Mouse (Mus musculus): ENCODE measurements around the gene Arhgap10. TPM values are rescaled to one million over a fixed set of nuclear protein-coding genes. Genes with fewer than 3 reads are reported as not detected.

The Arhgap10 gene
- polyA plus RNA-seq, 1 experiment = 17.6 TPM

- H3ac ChIP-seq (ENCODE audit: control insufficient read depth, insufficient read length, low read depth) = no peak overlapping the region
- H3K27me3 ChIP-seq (ENCODE audit: control insufficient read depth, insufficient read depth, insufficient read length) = no peaks in the 10 kb centered on the region
- peaks cover 37% of the 10 kb centered on the region for H3K36me3 ChIP-seq (ENCODE audit: control insufficient read depth, insufficient read depth)
- no peaks in the 10 kb centered on the region for H3K79me3 ChIP-seq (ENCODE audit: low read depth)
- no peaks in the 10 kb centered on the region for H3K79me2 ChIP-seq (ENCODE audit: control insufficient read depth, insufficient read depth)
- H3K4me3 ChIP-seq (ENCODE audit: insufficient read depth, poor library complexity, severe bottlenecking) = no peak overlapping the region
- no peak for TF ChIP-seq MYOD1 (IDR thresholded peaks at IDR 0.05; ENCODE audit: control insufficient read depth, insufficient read length, low read depth)
- TF ChIP-seq MAX (IDR thresholded peaks at IDR 0.05) = no peak
- TF ChIP-seq CEBPB (IDR thresholded peaks at IDR 0.05; ENCODE audit: low read depth) = no peak
- no peak for TF ChIP-seq USF1 (IDR thresholded peaks at IDR 0.05; ENCODE audit: low read depth)
- no peak for TF ChIP-seq FOSL1 (IDR thresholded peaks at IDR 0.05; ENCODE audit: insufficient read depth, low read length, poor library complexity, severe bottlenecking)
Observed at GRCm38 (mm10) chr8:77257085-77257451, 260.7 kb downstream of the Arhgap10 start.

GRCm38 (mm10) chr8:77256450-77257084 lies 261.2 kb downstream of the Arhgap10 start:
- H3K36me3 ChIP-seq (ENCODE audit: control insufficient read depth, insufficient read depth) = peaks cover 41% of the 10 kb centered on the region
- no peak for TF ChIP-seq MYOD1 (IDR thresholded peaks at IDR 0.05; ENCODE audit: control insufficient read depth, insufficient read length, low read depth)
- TF ChIP-seq CTCF (IDR thresholded peaks at IDR 0.05; ENCODE audit: control insufficient read depth, insufficient read depth, insufficient read length) = no peak
- TF ChIP-seq MYOG (IDR thresholded peaks at IDR 0.05; ENCODE audit: control insufficient read depth, extremely low read depth, insufficient read length) = no peak
- TF ChIP-seq MAX (IDR thresholded peaks at IDR 0.05) = no peak
- no peak for TF ChIP-seq USF1 (IDR thresholded peaks at IDR 0.05; ENCODE audit: low read depth)
- no peak for TF ChIP-seq CEBPB (IDR thresholded peaks at IDR 0.05; ENCODE audit: low read depth)
- TF ChIP-seq FOSL1 (IDR thresholded peaks at IDR 0.05; ENCODE audit: insufficient read depth, low read length, poor library complexity, severe bottlenecking) = no peak

DNA sequence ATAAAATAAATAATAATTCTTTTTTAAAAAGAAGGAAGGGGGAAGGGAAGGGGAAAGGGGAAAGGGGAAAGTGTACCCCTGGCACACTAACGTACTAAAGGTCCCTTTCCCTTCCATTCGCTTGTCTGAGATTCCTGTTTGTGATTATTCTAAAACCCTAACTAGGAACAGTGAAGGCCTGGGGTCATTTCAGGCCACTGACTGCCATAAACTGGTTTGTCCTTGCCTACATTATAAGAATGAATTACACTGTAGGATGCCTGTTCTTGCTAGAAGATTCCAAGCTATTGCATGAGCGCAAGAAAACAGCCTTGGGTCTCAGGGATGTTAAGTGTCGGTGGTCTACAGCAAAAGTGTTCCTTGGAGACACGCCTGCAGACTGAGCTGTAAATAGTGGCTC lies 263.3 kb downstream of the Arhgap10 start:
- TF ChIP-seq FOSL1 (IDR thresholded peaks at IDR 0.05; ENCODE audit: insufficient read depth, low read length, poor library complexity, severe bottlenecking) (no peak), MYOG (IDR thresholded peaks at IDR 0.05; ENCODE audit: control insufficient read depth, extremely low read depth, insufficient read length) (no peak), USF1 (IDR thresholded peaks at IDR 0.05; ENCODE audit: low read depth) (no peak), MAX (IDR thresholded peaks at IDR 0.05) (no peak), MYOD1 (IDR thresholded peaks at IDR 0.05; ENCODE audit: control insufficient read depth, insufficient read length, low read depth) (no peak), CEBPB (IDR thresholded peaks at IDR 0.05; ENCODE audit: low read depth) (no peak), CTCF (IDR thresholded peaks at IDR 0.05; ENCODE audit: control insufficient read depth, insufficient read depth, insufficient read length) (no peak)
- no peaks in the 10 kb centered on the region for H3K79me3 ChIP-seq (ENCODE audit: low read depth)
- no peaks in the 10 kb centered on the region for H3K79me2 ChIP-seq (ENCODE audit: control insufficient read depth, insufficient read depth)
- no peak overlapping the region for H3K4me3 ChIP-seq (ENCODE audit: insufficient read depth, poor library complexity, severe bottlenecking)
- H3K36me3 ChIP-seq (ENCODE audit: control insufficient read depth, insufficient read depth) = peaks cover 43% of the 10 kb centered on the region
- H3ac ChIP-seq (ENCODE audit: control insufficient read depth, insufficient read length, low read depth) = no peak overlapping the region
- no peaks in the 10 kb centered on the region for H3K27me3 ChIP-seq (ENCODE audit: control insufficient read depth, insufficient read depth, insufficient read length)

More at GRCm38 (mm10) chr8:77256450-77257084, 261.2 kb downstream of the Arhgap10 start:
- Histone ChIP-seq H3K27me3 (ENCODE audit: control insufficient read depth, insufficient read depth, insufficient read length) (no peaks in the 10 kb centered on the region), H3K4me3 (ENCODE audit: insufficient read depth, poor library complexity, severe bottlenecking) (no peak overlapping the region), H3K79me3 (ENCODE audit: low read depth) (no peaks in the 10 kb centered on the region), H3ac (ENCODE audit: control insufficient read depth, insufficient read length, low read depth) (no peak overlapping the region), H3K79me2 (ENCODE audit: control insufficient read depth, insufficient read depth) (no peaks in the 10 kb centered on the region)

DNA sequence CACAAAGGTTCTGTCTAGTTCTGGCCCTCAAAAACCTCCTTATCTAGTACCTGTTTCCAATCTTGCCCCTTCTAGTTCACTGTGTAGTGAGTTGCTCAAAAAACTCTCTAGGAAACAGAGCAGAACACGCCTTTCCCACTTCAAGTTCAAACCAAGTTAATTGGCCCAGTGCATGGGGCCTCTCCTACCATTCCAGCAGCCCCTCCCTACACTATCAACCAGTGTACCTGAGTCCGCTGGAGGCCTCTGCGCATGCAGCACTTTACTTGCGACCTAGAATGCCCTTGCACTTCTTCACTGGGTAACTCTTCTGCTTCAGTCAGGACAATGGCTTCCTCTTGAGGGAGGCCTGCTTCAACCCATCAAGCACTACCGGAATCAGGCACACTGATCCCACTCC lies 266.6 kb downstream of the Arhgap10 start:
- no peak overlapping the region for H3ac ChIP-seq (ENCODE audit: control insufficient read depth, insufficient read length, low read depth)
- peaks cover 26% of the 10 kb centered on the region for H3K36me3 ChIP-seq (ENCODE audit: control insufficient read depth, insufficient read depth)
- TF ChIP-seq CEBPB (IDR thresholded peaks at IDR 0.05; ENCODE audit: low read depth) = no peak
- TF ChIP-seq CTCF (IDR thresholded peaks at IDR 0.05; ENCODE audit: control insufficient read depth, insufficient read depth, insufficient read length) = no peak
- TF ChIP-seq MAX (IDR thresholded peaks at IDR 0.05) = no peak
- TF ChIP-seq FOSL1 (IDR thresholded peaks at IDR 0.05; ENCODE audit: insufficient read depth, low read length, poor library complexity, severe bottlenecking) = no peak
- no peak for TF ChIP-seq MYOG (IDR thresholded peaks at IDR 0.05; ENCODE audit: control insufficient read depth, extremely low read depth, insufficient read length)
- TF ChIP-seq USF1 (IDR thresholded peaks at IDR 0.05; ENCODE audit: low read depth) = no peak
- no peaks in the 10 kb centered on the region for H3K79me3 ChIP-seq (ENCODE audit: low read depth)
- no peaks in the 10 kb centered on the region for H3K79me2 ChIP-seq (ENCODE audit: control insufficient read depth, insufficient read depth)
- no peak overlapping the region for H3K4me3 ChIP-seq (ENCODE audit: insufficient read depth, poor library complexity, severe bottlenecking)
- H3K27me3 ChIP-seq (ENCODE audit: control insufficient read depth, insufficient read depth, insufficient read length) = no peaks in the 10 kb centered on the region

- TF ChIP-seq MYOG (IDR thresholded peaks at IDR 0.05; ENCODE audit: control insufficient read depth, extremely low read depth, insufficient read length) (no peak), CTCF (IDR thresholded peaks at IDR 0.05; ENCODE audit: control insufficient read depth, insufficient read depth, insufficient read length) (no peak), USF1 (IDR thresholded peaks at IDR 0.05; ENCODE audit: low read depth) (no peak), MYOD1 (IDR thresholded peaks at IDR 0.05; ENCODE audit: control insufficient read depth, insufficient read length, low read depth) (no peak)
- Histone ChIP-seq H3ac (ENCODE audit: control insufficient read depth, insufficient read length, low read depth) (no peak overlapping the region), H3K27me3 (ENCODE audit: control insufficient read depth, insufficient read depth, insufficient read length) (no peaks in the 10 kb centered on the region), H3K36me3 (ENCODE audit: control insufficient read depth, insufficient read depth) (peaks cover 26% of the 10 kb centered on the region), H3K79me2 (ENCODE audit: control insufficient read depth, insufficient read depth) (no peaks in the 10 kb centered on the region), H3K79me3 (ENCODE audit: low read depth) (no peaks in the 10 kb centered on the region), H3K4me3 (ENCODE audit: insufficient read depth, poor library complexity, severe bottlenecking) (no peak overlapping the region)
Observed at GRCm38 (mm10) chr8:77250094-77250493, 267.7 kb downstream of the Arhgap10 start.

GRCm38 (mm10) chr8:77241381-77241780 lies 276.4 kb downstream of the Arhgap10 start:
- H3K27me3 ChIP-seq (ENCODE audit: control insufficient read depth, insufficient read depth, insufficient read length) = no peaks in the 10 kb centered on the region
- no peaks in the 10 kb centered on the region for H3K79me3 ChIP-seq (ENCODE audit: low read depth)
- H3ac ChIP-seq (ENCODE audit: control insufficient read depth, insufficient read length, low read depth) = no peak overlapping the region
- TF ChIP-seq FOSL1 (IDR thresholded peaks at IDR 0.05; ENCODE audit: insufficient read depth, low read length, poor library complexity, severe bottlenecking) (no peak), MYOG (IDR thresholded peaks at IDR 0.05; ENCODE audit: control insufficient read depth, extremely low read depth, insufficient read length) (no peak), MAX (IDR thresholded peaks at IDR 0.05) (no peak), USF1 (IDR thresholded peaks at IDR 0.05; ENCODE audit: low read depth) (no peak), CTCF (IDR thresholded peaks at IDR 0.05; ENCODE audit: control insufficient read depth, insufficient read depth, insufficient read length) (no peak), MYOD1 (IDR thresholded peaks at IDR 0.05; ENCODE audit: control insufficient read depth, insufficient read length, low read depth) (no peak), CEBPB (IDR thresholded peaks at IDR 0.05; ENCODE audit: low read depth) (no peak)
- no peaks in the 10 kb centered on the region for H3K79me2 ChIP-seq (ENCODE audit: control insufficient read depth, insufficient read depth)
- no peak overlapping the region for H3K4me3 ChIP-seq (ENCODE audit: insufficient read depth, poor library complexity, severe bottlenecking)
- no peaks in the 10 kb centered on the region for H3K36me3 ChIP-seq (ENCODE audit: control insufficient read depth, insufficient read depth)
